Mouse (Mus musculus) retina, embryonic 14.5 days (tissue): ENCODE measurements around the gene Olfr701.

Experiments used
- DNase-seq: peaks from one replicate; pipeline ENCODE4 v3.0.0-alpha.2; 2015; ENCODE audit warnings: low spot score

The Olfr701 gene

DNA sequence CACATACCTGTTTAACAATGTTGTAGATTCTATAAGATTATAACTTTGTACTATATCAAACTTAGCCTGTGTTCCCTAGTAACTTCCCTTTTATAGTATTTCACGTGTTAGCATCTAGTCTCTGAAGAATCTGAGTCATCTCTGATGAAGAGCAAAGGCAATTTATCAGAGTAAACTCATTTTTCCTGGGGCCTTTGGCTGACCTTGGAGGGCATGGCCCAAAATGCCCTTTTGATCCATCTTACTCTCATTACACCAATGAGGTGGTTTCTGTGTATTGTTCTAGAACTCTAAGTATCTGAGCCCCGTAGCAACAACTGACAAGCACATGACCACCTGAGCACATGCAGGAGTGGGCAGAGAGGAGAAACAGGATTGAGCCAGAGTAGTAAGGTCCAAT lies at the start of gene Olfr701:
TSS of gene Olfr701 (plus strand) at position 301 of the 400 bp plus-strand sequence.
- DNase-seq: no peak

DNA sequence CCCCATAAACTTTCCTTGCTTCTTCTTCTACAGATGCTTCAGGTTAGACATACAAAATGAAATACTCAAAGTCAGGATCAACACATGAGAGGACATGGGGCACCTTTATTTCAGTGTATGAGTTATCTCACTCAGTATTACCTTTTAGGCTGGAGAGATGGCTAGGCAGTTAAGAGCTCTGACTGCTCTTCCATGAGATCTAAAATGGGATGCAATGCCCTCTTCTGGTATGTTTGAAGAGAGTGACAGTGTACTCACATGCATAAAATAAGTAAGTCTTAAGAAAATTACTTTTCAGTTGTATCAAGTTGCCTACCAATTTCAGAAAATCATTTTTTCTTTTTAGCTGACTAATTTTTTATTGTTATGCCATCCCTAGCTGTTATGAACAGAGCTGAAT lies 25.6 kb upstream of the Olfr701 start:
- DNase-seq: no peak

DNA sequence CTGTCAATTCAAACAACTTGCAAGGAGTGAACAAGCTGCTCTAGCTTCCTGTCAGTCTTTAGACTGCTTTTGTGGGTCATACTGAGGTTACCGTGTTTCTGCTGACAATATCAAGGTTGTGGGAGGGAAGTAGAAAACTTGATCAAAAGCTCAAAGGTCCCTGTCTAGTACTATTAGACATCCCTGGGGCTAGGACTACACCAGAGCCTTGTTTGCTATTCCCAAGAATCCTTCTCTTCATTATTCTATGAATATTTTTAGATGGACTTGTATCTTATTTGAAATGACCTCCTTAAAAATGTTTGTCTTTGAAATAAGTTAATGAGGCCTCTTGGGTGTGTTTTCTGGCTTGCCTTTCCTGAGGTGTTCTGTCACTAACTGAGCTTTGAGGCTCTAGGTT lies 20.8 kb upstream of the Olfr701 start, which contains the start of gene Olfr699:
TSS of gene Olfr699 (minus strand) at position 101 of the 400 bp plus-strand sequence.
- DNase-seq: no peak

DNA sequence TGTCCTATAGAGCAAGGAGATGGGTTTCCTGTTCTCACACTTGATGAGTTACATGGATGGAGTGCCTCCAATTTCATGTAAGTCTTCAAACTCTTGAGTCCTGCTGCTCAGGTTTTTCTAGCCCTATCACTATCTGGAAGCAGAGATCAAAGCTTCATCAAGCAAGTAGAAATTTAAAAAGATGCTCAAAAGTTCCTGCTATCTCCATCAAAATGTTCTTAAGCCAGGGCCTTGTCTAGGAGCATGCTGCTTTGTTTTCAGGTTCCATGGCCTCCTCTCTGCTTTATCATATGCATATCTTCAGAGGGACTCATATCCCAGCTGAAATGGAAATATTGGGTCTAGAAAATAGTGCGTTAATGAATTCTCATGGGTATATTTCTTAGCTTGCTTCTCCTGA lies 5.2 kb upstream of the Olfr701 start, which contains the start of gene Olfr700:
TSS of gene Olfr700 (minus strand) at position 101 of the 400 bp plus-strand sequence.
- no peak for DNase-seq

DNA sequence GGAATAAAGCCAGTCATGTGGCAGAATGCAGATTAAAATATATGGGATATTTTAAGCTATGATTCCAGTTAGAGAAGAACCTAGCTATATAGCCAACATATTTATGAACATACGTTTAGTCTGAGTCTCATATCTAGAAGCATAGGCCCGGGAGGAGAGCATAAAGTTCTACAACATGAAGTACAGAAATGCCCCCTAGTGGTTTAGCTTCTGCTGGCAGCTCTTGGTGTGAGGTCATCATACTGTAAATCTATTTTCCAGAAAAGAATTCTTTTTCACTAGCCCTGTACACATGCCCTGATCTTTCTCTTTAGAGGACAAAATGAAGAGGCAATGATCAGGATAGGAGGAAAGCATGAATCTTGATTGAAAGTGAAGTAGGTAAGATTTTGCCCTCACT lies 1.8 kb downstream of the Olfr701 start:
- DNase-seq: peak; percentile 21

DNA sequence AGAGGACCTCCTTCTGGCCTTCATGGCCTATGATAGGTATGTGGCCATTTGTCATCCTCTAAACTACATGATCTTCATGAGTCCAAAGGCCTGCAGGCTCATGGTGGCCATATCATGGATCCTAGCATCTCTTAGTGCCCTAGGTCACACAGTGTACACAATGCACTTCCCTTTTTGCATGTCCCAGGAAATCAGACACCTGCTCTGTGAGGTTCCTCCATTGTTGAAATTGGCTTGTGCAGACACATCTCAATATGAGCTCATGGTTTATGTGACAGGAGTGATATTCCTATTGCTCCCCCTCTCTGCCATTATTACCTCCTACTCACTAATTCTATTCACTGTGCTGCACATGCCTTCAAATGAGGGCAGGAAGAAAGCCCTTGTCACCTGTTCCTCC lies 4.5 kb downstream of the Olfr701 start:
- no peak for DNase-seq

DNA sequence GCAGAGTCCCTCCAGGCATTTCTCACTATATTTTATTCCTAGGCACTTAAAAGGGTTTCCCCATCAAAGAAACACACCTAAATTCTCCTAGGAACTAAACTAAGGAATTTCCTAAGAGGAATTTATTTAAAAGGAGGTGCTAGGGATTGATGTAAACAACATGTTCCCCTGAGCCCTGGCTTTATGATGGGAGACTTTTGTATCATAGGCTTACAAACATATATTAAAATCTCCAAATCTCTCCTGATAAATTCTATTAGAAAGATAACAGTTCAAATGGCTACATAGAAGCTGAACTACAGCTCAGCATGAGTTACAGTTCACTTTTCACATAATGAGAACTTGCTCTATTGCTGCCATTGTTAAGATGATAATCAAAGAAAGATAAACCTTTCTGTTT lies 19.9 kb downstream of the Olfr701 start, which contains the start of gene Olfr702:
TSS of gene Olfr702 (minus strand) at position 101 of the 400 bp plus-strand sequence.
- DNase-seq: no peak

DNA sequence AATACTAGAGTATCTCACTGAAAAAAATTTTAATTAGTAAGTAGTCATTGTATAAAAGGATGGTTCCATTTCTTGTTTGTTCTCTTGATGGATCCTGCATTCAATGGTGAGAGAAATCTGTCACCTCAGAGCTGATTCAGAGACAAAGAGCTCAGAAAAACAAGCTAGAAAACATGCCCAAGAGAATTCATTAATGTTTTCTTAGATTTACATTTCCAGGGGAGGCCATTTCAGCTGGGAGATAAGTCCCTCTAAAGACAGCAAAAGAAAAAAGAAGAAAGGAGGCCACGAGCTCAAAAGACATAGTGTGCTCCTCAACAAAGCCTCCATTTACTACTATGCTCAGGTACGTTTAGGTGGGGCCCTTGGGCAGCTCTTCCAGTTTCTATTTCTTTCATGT lies 29.1 kb downstream of the Olfr701 start, which contains the start of gene Olfr703:
TSS of gene Olfr703 (plus strand) at position 301 of the 400 bp plus-strand sequence.
- DNase-seq: no peak

DNA sequence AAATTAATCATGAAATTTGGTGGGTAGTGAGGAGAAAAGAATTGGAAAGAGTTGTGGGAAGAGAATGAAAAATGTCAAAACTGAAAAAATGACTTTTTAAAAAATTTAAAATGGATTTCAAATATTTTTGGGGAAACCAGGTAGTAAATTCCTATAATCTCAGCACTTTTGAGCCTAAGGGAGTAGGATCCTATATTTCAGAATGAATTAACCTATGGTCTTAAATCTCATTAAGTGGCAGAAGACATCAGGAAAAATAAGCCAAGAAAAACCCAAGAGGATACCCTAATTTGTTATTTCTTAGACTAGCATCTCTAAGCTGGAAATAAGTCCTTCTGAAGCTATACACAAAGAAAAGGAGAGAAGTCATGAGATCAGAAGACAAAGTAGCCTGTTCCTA lies 49.0 kb downstream of the Olfr701 start, which contains the start of gene Olfr704:
TSS of gene Olfr704 (plus strand) at position 301 of the 400 bp plus-strand sequence.
- no peak for DNase-seq
